Mouse (Mus musculus) layer of hippocampus, adult 9-10 months (tissue): ENCODE data around the gene 1700029H14Rik.

ENCODE experiments used
- DNase-seq: peaks from one replicate; pipeline ENCODE4 v3.0.0; 2022; ENCODE audit warnings: low spot score

The 1700029H14Rik gene

DNA sequence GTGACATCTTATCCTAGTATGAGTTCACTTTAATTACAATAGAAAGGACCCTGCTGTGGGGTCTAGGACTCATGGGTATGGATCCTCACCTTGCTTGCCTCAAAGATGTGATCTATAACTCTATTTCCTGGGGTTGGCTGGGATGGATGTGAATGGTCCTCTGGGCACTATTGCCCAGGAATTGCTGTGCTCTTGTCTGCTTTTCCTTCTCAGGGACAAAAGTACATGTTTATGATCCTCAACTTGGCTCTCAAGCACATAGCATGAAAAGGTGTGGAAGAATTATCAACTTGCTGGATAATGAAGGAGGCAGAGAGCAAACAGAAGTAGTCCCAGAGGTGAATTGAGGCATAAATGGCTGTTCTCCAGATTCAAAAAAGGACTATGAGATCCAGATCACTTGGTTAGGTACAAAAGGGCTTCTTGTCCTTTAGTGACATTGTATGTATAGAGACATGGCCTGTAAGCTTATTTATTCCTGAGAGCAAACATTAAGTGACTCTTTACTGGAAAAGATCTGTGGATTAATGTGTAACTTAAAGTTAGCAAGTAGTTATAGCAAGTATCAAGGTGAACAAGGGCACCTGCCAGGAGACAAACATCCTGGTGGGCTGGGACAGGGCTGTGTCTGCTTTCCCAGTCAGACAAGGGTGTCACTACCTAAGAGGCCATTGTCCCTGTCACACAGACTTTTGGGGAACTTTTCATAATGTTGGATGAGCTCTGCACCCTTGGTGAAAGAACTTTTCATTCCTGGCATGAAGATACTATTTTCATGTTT lies 57.2 kb downstream of the 1700029H14Rik start:
- DNase-seq: no peak

DNA sequence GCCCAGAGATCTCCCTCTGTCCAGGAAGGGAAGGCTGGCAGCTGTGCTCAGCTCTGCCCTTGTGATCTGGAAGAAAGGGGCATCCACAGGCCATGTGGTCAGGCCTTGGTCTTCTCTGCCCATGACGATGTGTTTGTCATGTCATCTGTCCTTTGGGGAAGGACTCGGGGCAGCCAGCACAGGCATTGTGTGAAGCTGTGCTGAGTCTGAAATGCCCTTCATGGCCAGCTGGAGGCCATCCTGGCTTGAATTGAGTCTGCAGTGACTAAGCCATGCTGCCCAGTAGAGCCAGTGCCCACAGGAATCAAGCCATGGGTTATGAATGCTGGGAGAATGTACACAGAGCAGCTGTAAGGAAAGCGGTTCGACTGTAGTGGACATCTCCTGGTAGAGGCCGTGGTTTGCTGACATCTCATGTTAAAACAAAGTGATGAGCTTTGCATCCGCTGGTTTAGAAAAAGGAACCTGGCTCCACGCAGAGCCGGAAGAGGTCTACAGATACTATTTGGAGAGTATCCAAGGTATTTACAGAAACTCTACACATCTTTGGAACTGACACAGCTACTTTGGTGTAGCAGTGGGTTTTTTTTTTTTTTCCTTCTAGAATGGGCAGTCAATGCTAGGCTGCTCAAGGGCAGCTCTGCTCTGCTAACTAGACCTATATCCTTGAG lies 58.2 kb downstream of the 1700029H14Rik start:
- DNase-seq: no peak

DNA sequence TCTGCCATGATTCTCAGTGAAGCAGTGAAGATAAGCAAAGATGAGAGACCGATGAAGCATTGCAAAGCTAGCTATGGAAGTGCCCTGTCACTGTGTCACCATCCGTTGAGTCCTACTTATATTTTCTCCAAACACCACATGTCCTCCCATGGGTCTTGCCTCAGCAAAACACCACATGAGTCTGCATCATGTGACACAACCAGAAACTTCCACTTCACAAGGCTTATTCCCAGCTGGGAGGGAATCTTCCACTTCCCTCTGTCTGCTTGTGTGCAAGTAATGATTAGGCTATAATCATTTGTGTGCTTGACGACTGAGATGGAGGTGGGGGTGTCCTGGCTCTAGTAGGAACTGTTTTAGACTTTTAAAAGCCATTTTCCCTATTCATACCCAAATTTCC lies 61.0 kb downstream of the 1700029H14Rik start:
- DNase-seq: no peak
